Mouse (Mus musculus) embryonic fibroblast, embryonic 13.5 days (primary cell): ENCODE data around the gene Bod1l. TPM values are rescaled to one million over a fixed set of nuclear protein-coding genes. Genes with fewer than 3 reads are reported as not detected.

Experiments used
- H3K27ac ChIP-seq: 2 replicates; pipeline ENCODE4 v1.5.1; 2012; ENCODE audit warnings: low read length, control low read depth, inconsistent platforms; ENCODE audit not compliant: insufficient read depth
- H3K4me1 ChIP-seq: 2 replicates; pipeline ENCODE4 v1.6.1; 2011; ENCODE audit warnings: low read length; ENCODE audit not compliant: control insufficient read depth, insufficient read depth
- H3K4me3 ChIP-seq: 2 replicates; pipeline ENCODE4 v1.5.1; 2011; ENCODE audit warnings: mild to moderate bottlenecking, control low read depth, low read length; ENCODE audit not compliant: insufficient read depth
- CTCF ChIP-seq: IDR thresholded peaks from 2 replicates; pipeline ENCODE4 v1.5.1; 2011; ENCODE audit warnings: mild to moderate bottlenecking, control low read depth, low read length, moderate library complexity, borderline replicate concordance; ENCODE audit not compliant: insufficient read depth
- POLR2A ChIP-seq: IDR thresholded peaks from 2 replicates; pipeline ENCODE4 v1.6.1; 2011; ENCODE audit warnings: low read depth, mild to moderate bottlenecking, control low read depth, low read length, moderate library complexity
- polyA plus RNA-seq: library from polyadenylated mRNA; stranded (reverse); fragments of >200 nt; gene quantifications from 2 replicates; pipeline ENCODE4 v1.2.4, GENCODE M21; 2011; ENCODE audit warnings: low read depth; ENCODE audit not compliant: missing spikeins, insufficient read length

The Bod1l gene
- polyA plus RNA-seq, 1 experiment = 27.4 TPM

- Histone ChIP-seq H3K27ac (no peak overlapping the region), H3K4me3 (no peak overlapping the region), H3K4me1 (no peaks in the 10 kb centered on the region)
- TF ChIP-seq CTCF (no peak), POLR2A (no peak)
Measured at GRCm38 (mm10) chr5:41744898-41745780, 99.0 kb downstream of the Bod1l start.

- Histone ChIP-seq H3K27ac (no peak overlapping the region), H3K4me1 (no peaks in the 10 kb centered on the region), H3K4me3 (no peak overlapping the region)
- no peak for TF ChIP-seq CTCF
- no peak for TF ChIP-seq POLR2A
Measured at GRCm38 (mm10) chr5:41744234-41744633, 99.9 kb downstream of the Bod1l start.

- H3K27ac ChIP-seq = no peak overlapping the region
- TF ChIP-seq CTCF (no peak), POLR2A (no peak)
Measured at GRCm38 (mm10) chr5:41738817-41739216, 105.3 kb downstream of the Bod1l start.

More at GRCm38 (mm10) chr5:41738817-41739216, 105.3 kb downstream of the Bod1l start:
- H3K4me3 ChIP-seq = no peak overlapping the region
- H3K4me1 ChIP-seq = no peaks in the 10 kb centered on the region

Other genes with a start within 250 kb of the Bod1l start
- gene Rab28, start 136.2 kb downstream of the Bod1l start, polyA plus RNA-seq = 39.3 and 60.7 TPM in 2 replicates
- gene Nkx3-2, start 79.8 kb downstream of the Bod1l start, polyA plus RNA-seq = 0.67 and 1.0 TPM in 2 replicates
- 0.20 TPM in 1 of 2 replicates, not detected in the other for gene Gm16223, start 223.6 kb upstream of the Bod1l start, polyA plus RNA-seq